Mouse (Mus musculus) activated CD4-positive, CD25-positive, alpha-beta regulatory T cell, adult 4 months (primary cell): ENCODE results near the gene 4930404N11Rik. TPM values are rescaled to one million over a fixed set of nuclear protein-coding genes. Genes with fewer than 3 reads are reported as not detected.

Source experiments
- polyA plus RNA-seq, 2 experiments: library from polyadenylated mRNA; unstranded; fragments of 100-300 nt; shearing (Covaris generic); gene quantifications; one replicate each; pipeline ENCODE4 v1.2.1; 2017

4930404N11Rik gene
- polyA plus RNA-seq, 2 experiments from 2014 or later, result 2.1 TPM; not detected in 1

Other genes with a start within 250 kb of the 4930404N11Rik start
- 10 to 100 TPM; 10.7 to 12.4 TPM for gene Zbtb7a, start 230.6 kb downstream of the 4930404N11Rik start, polyA plus RNA-seq
- 10 to 100 TPM; 17.6 to 23.8 TPM for gene Pias4, start 197.9 kb downstream of the 4930404N11Rik start, polyA plus RNA-seq
- gene Eef2, start 189.2 kb downstream of the 4930404N11Rik start, polyA plus RNA-seq, result 1,000 to 10,000 TPM in 1 of 2 experiments, 100 to 1,000 TPM in 1; 933 to 1,303 TPM
- gene Dapk3, start 182.8 kb downstream of the 4930404N11Rik start, polyA plus RNA-seq, result 1 to 10 TPM; 4.1 to 4.9 TPM
- gene 4930442H23Rik, start 182.0 kb downstream of the 4930404N11Rik start, polyA plus RNA-seq, result not detected
- under 1 TPM in 1 of 2 experiments, not detected in 1; 0.17 TPM for gene Nmrk2, start 163.8 kb downstream of the 4930404N11Rik start, polyA plus RNA-seq
- 1 to 10 TPM; 4.0 to 5.0 TPM for gene Atcay, start 135.0 kb downstream of the 4930404N11Rik start, polyA plus RNA-seq
- 1 to 10 TPM in 1 of 2 experiments, under 1 TPM in 1; 0.79 to 1.5 TPM for gene Zfr2, start 132.7 kb downstream of the 4930404N11Rik start, polyA plus RNA-seq
- gene Matk, start 112.9 kb downstream of the 4930404N11Rik start, polyA plus RNA-seq, result 10 to 100 TPM; 54.3 to 64.7 TPM
- 100 to 1,000 TPM; 148 to 166 TPM for gene Mrpl54, start 98.9 kb downstream of the 4930404N11Rik start, polyA plus RNA-seq
- 10 to 100 TPM; 10.2 to 18.0 TPM for gene Apba3, start 98.9 kb downstream of the 4930404N11Rik start, polyA plus RNA-seq
- 1 to 10 TPM; 2.4 to 3.1 TPM for gene Tjp3, start 74.2 kb downstream of the 4930404N11Rik start, polyA plus RNA-seq
- 10 to 100 TPM; 11.1 to 16.9 TPM for gene Pip5k1c, start 72.9 kb downstream of the 4930404N11Rik start, polyA plus RNA-seq
- gene Cactin, start 44.7 kb downstream of the 4930404N11Rik start, polyA plus RNA-seq, result 1 to 10 TPM; 5.1 to 5.7 TPM
- gene Tbxa2r, start 37.1 kb downstream of the 4930404N11Rik start, polyA plus RNA-seq, result 10 to 100 TPM; 20.9 to 21.4 TPM
- gene Gipc3, start 22.6 kb downstream of the 4930404N11Rik start, polyA plus RNA-seq, result not detected
- gene Hmg20b, start 15.3 kb downstream of the 4930404N11Rik start, polyA plus RNA-seq, result 10 to 100 TPM; 18.7 to 20.6 TPM
- gene Mfsd12, start 8.3 kb downstream of the 4930404N11Rik start, polyA plus RNA-seq, result 1 to 10 TPM; 1.2 TPM
- gene Fzr1, start 12.7 kb upstream of the 4930404N11Rik start, polyA plus RNA-seq, result 10 to 100 TPM; 19.3 to 20.1 TPM
- gene Dohh, start 18.6 kb upstream of the 4930404N11Rik start, polyA plus RNA-seq, result 10 to 100 TPM; 12.7 to 13.7 TPM
- 1 to 10 TPM; 1.1 to 1.2 TPM for gene Gm48551, start 18.6 kb upstream of the 4930404N11Rik start, polyA plus RNA-seq
- gene Gm48552, start 23.2 kb upstream of the 4930404N11Rik start, polyA plus RNA-seq, result 1 to 10 TPM in 1 of 2 experiments, not detected in 1; 1.4 TPM
- gene Smim24, start 27.2 kb upstream of the 4930404N11Rik start, polyA plus RNA-seq, result 10 to 100 TPM in 1 of 2 experiments, 1 to 10 TPM in 1; 7.3 to 13.3 TPM
- 10 to 100 TPM; 15.2 to 16.0 TPM for gene Nfic, start 89.8 kb upstream of the 4930404N11Rik start, polyA plus RNA-seq
- gene Celf5, start 116.9 kb upstream of the 4930404N11Rik start, polyA plus RNA-seq, result 1 to 10 TPM in 1 of 2 experiments, under 1 TPM in 1; 0.44 to 1.5 TPM
- gene Ncln, start 130.6 kb upstream of the 4930404N11Rik start, polyA plus RNA-seq, result 10 to 100 TPM; 33.4 to 41.8 TPM
- gene S1pr4, start 134.3 kb upstream of the 4930404N11Rik start, polyA plus RNA-seq, result 10 to 100 TPM; 70.0 to 70.7 TPM
- gene Gna15, start 158.4 kb upstream of the 4930404N11Rik start, polyA plus RNA-seq, result 10 to 100 TPM; 55.2 to 62.0 TPM
- gene Gna11, start 179.4 kb upstream of the 4930404N11Rik start, polyA plus RNA-seq, result 10 to 100 TPM; 21.7 to 24.5 TPM
- 100 to 1,000 TPM; 120 to 125 TPM for gene Aes, start 193.7 kb upstream of the 4930404N11Rik start, polyA plus RNA-seq
- 1 to 10 TPM in 1 of 2 experiments, under 1 TPM in 1; 0.78 to 1.5 TPM for gene Tle2, start 208.7 kb upstream of the 4930404N11Rik start, polyA plus RNA-seq
- gene Tle6, start 235.3 kb upstream of the 4930404N11Rik start, polyA plus RNA-seq, result under 1 TPM in 1 of 2 experiments, not detected in 1; 0.89 TPM
- 1 to 10 TPM; 1.5 to 2.5 TPM for gene BC025920, start 240.5 kb upstream of the 4930404N11Rik start, polyA plus RNA-seq